Mouse (Mus musculus): Measurements from ENCODE around the gene Bdp1.

DNA sequence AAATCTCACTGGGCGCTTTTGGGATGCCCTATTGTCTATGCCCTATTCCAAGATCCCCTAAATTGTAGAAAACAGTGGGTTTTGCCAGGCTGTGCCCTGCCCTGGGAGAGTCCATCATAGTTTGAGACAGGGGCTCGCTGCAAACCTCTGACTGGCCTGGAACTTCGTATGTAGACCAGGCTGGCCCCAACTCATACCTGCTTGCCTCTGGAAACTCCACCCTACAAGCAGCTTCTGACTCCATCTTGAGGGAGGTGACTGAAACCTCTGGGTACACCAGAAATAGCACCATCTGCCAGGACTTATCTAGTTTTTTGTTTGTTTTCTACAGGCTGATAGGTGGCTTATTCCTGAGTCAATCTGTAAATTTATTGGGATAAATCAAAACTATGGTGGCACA, 20.1 kb upstream of the Bdp1 start:
- TF ChIP-seq CTCF (IDR thresholded peaks at IDR 0.05; ENCODE audit: control insufficient read depth, insufficient read depth, low read length) (no peak), POLR2A (IDR thresholded peaks at IDR 0.05; ENCODE audit: borderline replicate concordance, control insufficient read depth, low read depth, low read length) (no peak)
